Mouse (Mus musculus) megakaryocyte, embryonic 14.5 days (primary cell): ENCODE data around the gene Hmgb1. TPM values are rescaled to one million over a fixed set of nuclear protein-coding genes. Genes with fewer than 3 reads are reported as not detected.
A peak's percentile ranks its signal among the peaks of the same experiment; 100 is the strongest.

ENCODE experiments used
- H3K27me3 ChIP-seq: replicated peaks from 2 replicates; pipeline ENCODE3; 2012; ENCODE audit warnings: inconsistent platforms
- H3K36me3 ChIP-seq: replicated peaks from 2 replicates; pipeline ENCODE3; 2012; ENCODE audit warnings: low read length, inconsistent platforms, mixed read lengths
- H3K4me1 ChIP-seq: 2 replicates; pipeline ENCODE4 v1.6.1; 2012; ENCODE audit warnings: inconsistent platforms
- H3K4me3 ChIP-seq: replicated peaks from 2 replicates; pipeline ENCODE3; 2012; ENCODE audit warnings: moderate library complexity, mild to moderate bottlenecking, inconsistent platforms
- H3K9me3 ChIP-seq: 2 replicates; pipeline ENCODE4 v1.6.1; 2012; ENCODE audit warnings: inconsistent platforms
- FLI1 ChIP-seq: IDR thresholded peaks from 2 replicates; pipeline ENCODE4 v1.6.1; 2012; ENCODE audit warnings: low read length, inconsistent platforms, mixed read lengths
- GATA1 ChIP-seq: IDR thresholded peaks from 3 replicates; pipeline ENCODE4 v1.6.1; 2012; ENCODE audit warnings: mixed read lengths, low read length, inconsistent platforms, borderline replicate concordance
- polyA plus RNA-seq: library from polyadenylated mRNA; stranded (reverse); fragments of >175 nt; gene quantifications from 2 replicates; pipeline ENCODE4 v1.2.3, GENCODE M21; 2012; ENCODE audit warnings: low replicate concordance; ENCODE audit not compliant: insufficient read depth

Hmgb1 gene
- polyA plus RNA-seq, 1 experiment, result 484 TPM

GRCm38 (mm10) chr5:149079018-149079757 lies 105.1 kb downstream of the Hmgb1 start:
- H3K4me3 ChIP-seq, result no peak overlapping the region
- peaks cover 26% of the 10 kb centered on the region for H3K9me3 ChIP-seq
- peaks cover 10% of the 10 kb centered on the region; the same call in 1 of the 2 replicates for H3K4me1 ChIP-seq
- H3K27me3 ChIP-seq, result peaks cover 4% of the 10 kb centered on the region
- TF ChIP-seq FLI1, result no peak
- TF ChIP-seq GATA1, result no peak
- H3K36me3 ChIP-seq, result peaks cover 10% of the 10 kb centered on the region

GRCm38 (mm10) chr5:149077136-149077535 lies 107.2 kb downstream of the Hmgb1 start:
- Histone ChIP-seq H3K4me1 (peaks cover 10% of the 10 kb centered on the region; the same call in 1 of the 2 replicates), H3K4me3 (no peak overlapping the region), H3K27me3 (peaks cover 4% of the 10 kb centered on the region), H3K9me3 (peaks cover 26% of the 10 kb centered on the region), H3K36me3 (peaks cover 10% of the 10 kb centered on the region)
- no peak for TF ChIP-seq GATA1
- no peak for TF ChIP-seq FLI1

- peaks cover 11% of the 10 kb centered on the region for H3K36me3 ChIP-seq
- H3K4me1 ChIP-seq, result peaks cover 19% of the 10 kb centered on the region
- no peak overlapping the region for H3K4me3 ChIP-seq
- H3K27me3 ChIP-seq, result no peaks in the 10 kb centered on the region
- TF ChIP-seq FLI1 (no peak), GATA1 (no peak)
- peaks cover 22% of the 10 kb centered on the region for H3K9me3 ChIP-seq
Observed at GRCm38 (mm10) chr5:149071546-149071945, 112.7 kb downstream of the Hmgb1 start.

DNA sequence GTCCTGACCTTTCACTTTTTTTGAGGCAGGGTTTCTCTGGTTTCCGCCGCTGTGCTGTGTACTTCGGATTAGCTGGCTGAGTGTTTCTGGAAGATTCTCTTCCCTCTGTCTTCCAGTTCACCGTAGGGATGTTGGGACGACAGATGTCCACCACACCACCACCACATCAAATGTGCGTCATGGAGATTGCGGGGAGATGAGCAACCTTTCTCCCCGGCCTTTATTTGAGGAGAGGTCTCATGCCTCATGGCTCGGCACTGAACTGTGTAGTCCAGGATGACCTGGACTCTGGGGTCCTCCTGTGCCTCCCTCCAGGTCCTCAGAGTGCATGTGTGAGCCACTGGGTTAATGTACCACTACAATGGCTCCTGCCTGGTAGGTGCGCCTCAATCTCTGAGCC lies 115.5 kb downstream of the Hmgb1 start:
- Histone ChIP-seq H3K36me3 (peaks cover 2% of the 10 kb centered on the region), H3K27me3 (no peaks in the 10 kb centered on the region), H3K4me1 (peaks cover 23% of the 10 kb centered on the region), H3K4me3 (peak overlapping the region; percentile 91), H3K9me3 (peaks cover 3% of the 10 kb centered on the region; the same call in 1 of the 2 replicates)
- no peak for TF ChIP-seq GATA1
- no peak for TF ChIP-seq FLI1

- peaks cover 3% of the 10 kb centered on the region; the same call in 1 of the 2 replicates for H3K9me3 ChIP-seq
- H3K27me3 ChIP-seq, result no peaks in the 10 kb centered on the region
- TF ChIP-seq GATA1, result no peak
- H3K4me3 ChIP-seq, result peak overlapping the region; percentile 91
- H3K36me3 ChIP-seq, result peaks cover 2% of the 10 kb centered on the region
- peaks cover 23% of the 10 kb centered on the region for H3K4me1 ChIP-seq
Observed at GRCm38 (mm10) chr5:149068247-149068740, 116.0 kb downstream of the Hmgb1 start.

GRCm38 (mm10) chr5:149067501-149067961 lies 116.8 kb downstream of the Hmgb1 start:
- TF ChIP-seq GATA1 (no peak), FLI1 (no peak)
- no peaks in the 10 kb centered on the region for H3K27me3 ChIP-seq

DNA sequence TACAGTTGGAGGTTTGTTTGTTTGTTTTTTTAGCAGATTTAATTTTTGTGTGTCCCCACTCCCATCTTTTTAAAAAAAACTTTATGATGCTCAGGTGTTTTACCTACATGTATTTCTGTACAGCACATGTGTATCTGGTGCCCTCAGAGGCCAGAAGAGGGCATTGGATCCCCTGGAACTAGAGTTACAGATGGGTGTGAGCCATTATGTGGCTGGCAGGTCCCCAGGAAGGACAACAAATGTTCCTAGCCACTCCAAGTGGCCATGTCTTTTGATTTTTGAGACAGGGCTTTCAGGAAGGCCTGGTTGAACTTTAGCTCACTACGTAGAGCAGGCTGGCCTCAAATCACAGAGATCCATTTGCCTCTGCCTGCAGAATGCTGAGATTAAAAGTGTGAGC lies 121.5 kb downstream of the Hmgb1 start:
- no peak for TF ChIP-seq GATA1
- no peak for TF ChIP-seq FLI1
- Histone ChIP-seq H3K4me3 (no peak overlapping the region), H3K27me3 (no peaks in the 10 kb centered on the region), H3K36me3 (no peaks in the 10 kb centered on the region), H3K9me3 (no peaks in the 10 kb centered on the region), H3K4me1 (peaks cover 12% of the 10 kb centered on the region)

More at GRCm38 (mm10) chr5:149067501-149067961, 116.8 kb downstream of the Hmgb1 start:
- H3K4me3 ChIP-seq, result peak overlapping the region; percentile 91
- peaks cover 2% of the 10 kb centered on the region for H3K36me3 ChIP-seq
- peaks cover 23% of the 10 kb centered on the region for H3K4me1 ChIP-seq
- H3K9me3 ChIP-seq, result peaks cover 3% of the 10 kb centered on the region; the same call in 1 of the 2 replicates

DNA sequence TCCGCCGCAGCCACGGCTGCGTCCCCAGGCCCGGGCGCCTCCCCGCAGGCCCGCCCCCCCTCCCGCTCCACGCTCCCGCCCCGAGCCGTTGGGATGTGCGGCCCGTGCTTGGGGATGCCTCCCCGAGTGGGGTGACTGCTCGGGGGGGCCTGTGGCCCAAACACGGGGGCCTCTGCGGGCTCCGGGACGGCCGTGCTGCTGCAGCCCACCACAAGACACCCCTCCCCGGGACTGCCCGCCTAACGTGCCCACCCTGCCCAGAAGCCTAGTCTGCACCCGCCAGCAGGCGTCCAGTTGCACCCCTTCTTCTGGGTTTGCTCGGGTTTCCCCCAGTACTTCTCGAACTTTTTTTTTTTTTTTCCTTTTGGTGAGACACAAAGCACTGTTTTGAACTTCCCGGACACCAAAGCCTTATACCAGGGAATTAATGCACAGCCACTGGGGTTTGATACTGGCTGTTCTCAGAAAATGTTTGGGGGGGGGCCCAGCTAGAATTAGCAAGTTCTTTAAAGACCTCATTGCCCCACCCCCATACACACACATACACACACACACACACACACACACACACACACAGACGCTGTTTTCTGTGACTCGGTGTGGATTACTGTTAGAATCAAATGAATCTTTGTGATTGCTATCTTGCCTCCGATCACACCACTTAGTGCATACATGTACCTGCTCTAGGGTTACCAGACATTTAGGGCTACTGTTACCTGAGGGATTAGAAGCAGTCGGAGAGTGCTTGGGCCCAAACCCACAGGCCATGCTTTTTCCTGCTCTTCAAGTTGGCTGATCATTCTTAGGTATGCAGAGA lies 130.7 kb downstream of the Hmgb1 start:
- Histone ChIP-seq H3K4me3 (peak overlapping the region; percentile 94), H3K27me3 (no peaks in the 10 kb centered on the region), H3K4me1 (peaks cover 29% of the 10 kb centered on the region), H3K36me3 (peaks cover 18% of the 10 kb centered on the region), H3K9me3 (no peaks in the 10 kb centered on the region)
- TF ChIP-seq GATA1 (no peak), FLI1 (no peak)

DNA sequence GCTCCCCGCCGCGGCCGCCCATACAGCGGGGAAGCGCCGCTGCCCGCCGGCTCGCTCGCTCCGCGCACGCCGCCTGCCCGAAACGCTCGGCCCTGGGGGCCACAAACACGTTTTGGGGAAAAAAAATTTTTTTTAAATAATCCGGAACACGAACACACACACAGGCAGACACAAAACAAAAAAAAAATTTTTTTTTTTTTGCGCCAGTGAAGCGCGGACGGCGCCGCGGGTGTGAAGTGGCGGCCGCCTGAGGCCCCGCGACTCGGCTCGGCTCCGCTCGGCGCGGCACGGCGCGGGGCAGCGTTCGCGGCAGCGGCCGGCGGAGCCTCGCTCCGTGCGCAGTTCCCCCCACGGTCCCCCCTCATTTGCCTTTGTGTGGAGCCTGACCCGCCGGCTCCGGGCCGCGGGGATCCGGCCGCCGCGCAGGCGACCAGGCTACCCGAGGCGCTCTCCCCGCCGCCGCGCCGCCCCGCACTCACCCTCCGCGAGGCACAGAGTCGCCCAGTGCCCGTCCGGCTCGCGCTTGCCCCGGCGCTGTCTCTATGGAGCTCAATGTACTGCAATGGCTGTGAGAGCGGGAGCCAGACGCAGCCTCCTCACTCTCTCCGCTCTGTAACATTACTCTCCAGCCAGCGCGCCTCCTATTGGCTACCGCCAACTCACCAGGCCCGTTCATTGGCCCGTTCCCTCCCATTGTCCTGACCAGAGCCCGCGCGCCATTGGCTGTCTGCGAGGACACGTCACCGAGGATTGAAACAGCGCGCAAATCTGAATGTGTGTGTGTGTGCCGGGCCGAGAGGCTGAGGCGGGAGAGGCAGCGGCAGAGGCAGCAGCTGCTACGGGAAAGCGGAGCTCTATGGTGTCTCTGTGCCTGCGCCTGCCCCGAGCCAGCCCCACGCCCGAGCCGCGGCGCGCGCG lies 131.6 kb downstream of the Hmgb1 start:
- Histone ChIP-seq H3K36me3 (peaks cover 18% of the 10 kb centered on the region), H3K4me3 (peak overlapping the region; percentile 94), H3K4me1 (peaks cover 29% of the 10 kb centered on the region), H3K9me3 (no peaks in the 10 kb centered on the region), H3K27me3 (no peaks in the 10 kb centered on the region)
- TF ChIP-seq FLI1 (no peak), GATA1 (no peak)
